Mouse (Mus musculus) layer of hippocampus, postnatal 10 days (tissue): ENCODE results near the gene Scamp3. TPM values are rescaled to one million over a fixed set of nuclear protein-coding genes. Genes with fewer than 3 reads are reported as not detected.

Experiments used
- DNase-seq, 2 experiments: peaks; one replicate each; pipeline ENCODE4 v3.0.0; 2021; ENCODE audit warnings: low spot score in 2 of 2
- microRNA-seq, 2 experiments: library from miRNA; unstranded; fragments of <30 nt; microRNA quantifications; one replicate each; pipeline ENCODE4 v1.2.0; 2021
- total RNA-seq, 2 experiments: library from RNA; stranded (reverse); gene quantifications; 2 replicates each; pipeline ENCODE4 v1.2.3; 2021

Scamp3 gene
- total RNA-seq, 2 experiments from 2014 or later: 79.4 to 79.6 TPM

DNA sequence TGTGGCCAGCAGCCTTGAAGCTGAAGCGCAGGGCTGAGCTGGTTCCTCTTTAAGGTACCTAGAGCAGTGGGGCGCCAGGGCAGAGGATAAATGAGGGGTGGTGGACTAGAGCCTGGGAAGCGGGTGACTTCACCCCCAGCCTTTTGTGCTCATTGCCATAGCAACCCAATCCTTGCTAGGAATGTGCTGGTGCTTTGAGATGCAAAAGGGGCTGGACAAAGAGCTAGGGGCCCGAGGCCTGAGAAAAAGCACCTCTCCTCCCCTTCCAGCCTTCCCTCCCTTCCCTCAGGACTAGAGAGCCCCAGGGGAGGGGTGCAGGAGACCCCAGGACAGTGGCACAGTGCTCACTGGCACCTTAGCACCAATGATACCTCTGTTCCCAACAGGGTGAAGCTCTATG, 48.6 kb downstream of the Scamp3 start:
- peak in 1 of 2 experiments; percentile 62 for DNase-seq

- no peak for DNase-seq
Measured at GRCm38 (mm10) chr3:89226361-89226760, 49.1 kb downstream of the Scamp3 start.

DNA sequence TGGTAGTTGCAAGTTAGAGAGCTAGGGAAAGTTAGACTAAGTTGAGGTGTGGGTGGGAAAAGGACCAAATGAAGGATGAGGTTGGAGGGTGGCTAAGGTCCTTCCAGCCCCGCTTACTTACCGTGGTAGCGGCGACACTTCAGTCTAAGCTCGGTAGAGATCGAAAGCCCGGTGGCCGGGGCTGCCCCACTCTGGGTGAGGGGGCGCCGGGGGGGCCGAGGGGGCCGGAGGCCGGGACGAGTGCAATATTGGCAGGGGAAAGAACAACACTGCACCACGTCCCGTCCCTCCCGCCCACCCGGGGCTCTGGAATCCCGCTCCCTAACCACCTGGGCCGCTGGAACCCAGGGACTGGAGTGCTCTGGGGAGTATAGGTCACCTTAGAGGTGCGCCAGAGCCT, 49.6 kb downstream of the Scamp3 start, which contains the start of gene Mtx1:
Gene Mtx1 (minus strand): TSS at position 189 of the 400 bp plus-strand sequence.
- DNase-seq: no peak

DNA sequence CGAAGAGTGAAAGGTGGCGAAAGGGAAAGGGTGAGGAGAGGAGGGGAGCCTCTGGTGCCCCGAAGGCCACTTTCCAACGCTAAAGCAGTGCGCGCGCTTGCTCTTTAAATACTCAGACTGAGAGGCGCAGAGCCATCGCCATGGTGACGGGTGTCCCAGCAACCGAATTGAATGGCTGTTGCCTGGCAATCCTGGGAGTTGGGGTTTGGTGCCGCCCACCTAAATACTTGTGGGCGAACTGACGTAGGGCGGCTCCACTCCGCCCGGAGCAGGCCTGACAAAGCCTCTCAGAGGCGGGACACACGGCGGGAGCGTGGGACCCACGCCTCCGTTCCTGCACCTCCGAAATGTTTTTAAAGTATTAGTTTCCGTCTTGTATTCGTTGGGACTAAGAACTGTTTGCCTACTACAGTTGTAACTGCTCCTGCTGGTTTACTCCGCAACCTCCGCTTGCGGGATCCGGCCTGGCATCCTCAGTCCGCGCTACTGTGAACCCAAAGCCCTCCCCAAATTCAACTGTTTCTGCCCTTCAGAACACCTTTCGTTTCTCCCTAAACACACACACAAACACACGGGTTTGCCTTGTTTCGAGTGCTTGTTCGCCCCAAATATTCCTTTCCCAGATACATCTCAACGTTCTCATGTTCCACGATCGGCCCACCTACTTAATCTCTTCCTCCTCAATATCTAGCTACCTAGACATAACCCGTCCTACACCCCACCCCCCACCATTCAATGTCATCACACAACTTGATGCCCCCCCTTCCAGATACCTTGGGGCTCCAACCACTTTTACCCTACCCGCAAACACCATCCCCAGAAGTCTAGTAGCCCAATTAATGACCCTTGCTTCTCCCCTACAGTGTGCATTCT, 50.3 kb downstream of the Scamp3 start:
- peak; percentile 88 to 91 for DNase-seq

DNA sequence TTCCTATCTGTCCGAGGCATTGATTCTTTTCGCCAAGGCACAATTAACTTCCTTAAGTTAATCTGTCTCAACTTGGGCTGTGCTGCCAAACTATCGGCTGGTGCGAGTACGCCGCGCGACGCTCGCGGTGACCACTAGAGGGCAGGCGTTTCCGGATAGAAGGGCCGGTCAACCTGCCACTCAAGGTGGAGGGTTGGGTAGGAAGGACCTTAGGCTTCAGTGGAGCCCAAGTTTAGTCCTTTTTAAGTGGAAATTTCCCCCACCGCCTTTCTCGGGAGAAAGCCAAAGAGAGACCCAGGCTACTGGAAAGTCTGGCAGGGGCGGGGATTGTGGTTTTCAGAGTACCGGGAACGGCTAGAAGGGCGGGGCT, 50.9 kb downstream of the Scamp3 start:
- DNase-seq: peak; percentile 90 to 91

DNA sequence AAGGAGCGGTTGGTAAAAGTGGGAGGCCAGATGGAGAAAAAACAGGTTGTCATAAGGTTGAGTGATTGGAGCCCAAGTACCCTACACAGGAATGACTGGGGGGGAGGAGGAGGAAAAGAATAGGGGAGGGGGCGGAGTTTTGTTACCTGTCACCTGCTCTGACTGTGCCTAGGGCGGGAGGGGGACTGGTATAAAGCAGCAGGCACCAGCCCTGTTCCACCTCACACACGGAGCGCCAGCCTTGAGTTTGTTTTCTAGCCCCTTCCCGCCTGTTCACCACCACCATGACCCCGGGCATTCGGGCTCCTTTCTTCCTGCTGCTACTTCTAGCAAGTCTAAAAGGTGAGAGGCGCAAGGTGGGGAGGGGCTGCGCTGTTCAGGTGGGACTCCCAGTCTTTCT, 51.6 kb downstream of the Scamp3 start, which contains the start of gene Muc1:
Gene Muc1 (plus strand): TSS at position 222 of the 400 bp plus-strand sequence.
- no peak for DNase-seq

GRCm38 (mm10) chr3:89229276-89229675, 52.0 kb downstream of the Scamp3 start:
- no peak for DNase-seq

DNA sequence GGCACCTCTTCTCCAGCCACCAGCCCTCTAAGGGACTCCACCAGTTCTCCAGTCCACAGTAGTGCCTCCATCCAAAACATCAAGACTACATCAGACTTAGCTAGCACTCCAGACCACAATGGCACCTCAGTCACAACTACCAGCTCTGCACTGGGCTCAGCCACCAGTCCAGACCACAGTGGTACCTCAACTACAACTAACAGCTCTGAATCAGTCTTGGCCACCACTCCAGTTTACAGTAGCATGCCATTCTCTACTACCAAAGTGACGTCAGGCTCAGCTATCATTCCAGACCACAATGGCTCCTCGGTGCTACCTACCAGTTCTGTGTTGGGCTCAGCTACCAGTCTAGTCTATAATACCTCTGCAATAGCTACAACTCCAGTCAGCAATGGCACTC, 53.3 kb downstream of the Scamp3 start:
- no peak for DNase-seq

DNA sequence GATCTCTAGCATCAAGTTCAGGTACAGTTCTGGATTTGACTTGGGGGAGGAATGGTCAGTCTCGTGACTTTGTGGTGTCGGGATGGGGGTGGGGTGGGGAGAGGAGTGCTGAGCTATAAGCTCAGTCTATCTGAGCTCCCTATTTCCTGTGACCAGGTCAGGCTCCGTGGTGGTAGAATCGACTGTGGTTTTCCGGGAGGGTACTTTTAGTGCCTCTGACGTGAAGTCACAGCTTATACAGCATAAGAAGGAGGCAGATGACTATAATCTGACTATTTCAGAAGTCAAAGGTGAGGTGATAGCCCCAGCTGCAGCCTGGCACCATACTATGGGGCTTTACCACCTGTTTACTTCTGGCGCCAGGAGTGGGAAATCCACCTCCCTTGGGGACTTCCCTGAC, 54.1 kb downstream of the Scamp3 start:
- DNase-seq: no peak

GRCm38 (mm10) chr3:89231772-89232275, 54.6 kb downstream of the Scamp3 start:
- DNase-seq: no peak

Small RNA genes lying within 50 kb of the gene (microRNA-seq; reads per million reads assigned to microRNA genes)
- gene Mir92b: 6,307 to 8,460 reads per million in 2 experiments

Other genes starting within 250 kb of the Scamp3 start
- gene Ash1l, start 226.9 kb upstream of the Scamp3 start, total RNA-seq: 10 to 100 TPM; 61.2 to 61.5 TPM
- gene Dap3, start 226.3 kb upstream of the Scamp3 start, total RNA-seq: 100 to 1,000 TPM in 1 of 2 experiments, 10 to 100 TPM in 1; 100.0 to 115 TPM
- 100 to 1,000 TPM; 164 to 173 TPM for gene Rusc1, start 84.2 kb upstream of the Scamp3 start, total RNA-seq
- gene Gm43738, start 76.4 kb upstream of the Scamp3 start, total RNA-seq: under 1 TPM in 1 of 2 experiments, not detected in 1; 0.18 TPM
- 100 to 1,000 TPM; 159 to 162 TPM for gene Fdps, start 75.5 kb upstream of the Scamp3 start, total RNA-seq
- gene Pklr, start 41.3 kb upstream of the Scamp3 start, total RNA-seq: under 1 TPM; 0.22 to 0.48 TPM
- gene Hcn3, start 17.3 kb upstream of the Scamp3 start, total RNA-seq: 10 to 100 TPM; 30.9 to 35.1 TPM
- 10 to 100 TPM; 52.0 to 55.9 TPM for gene Clk2, start 12.7 kb upstream of the Scamp3 start, total RNA-seq
- 10 to 100 TPM; 65.8 to 69.5 TPM for gene Fam189b, start 5.7 kb downstream of the Scamp3 start, total RNA-seq
- 10 to 100 TPM; 57.9 to 58.7 TPM for gene Gba, start 25.5 kb downstream of the Scamp3 start, total RNA-seq
- gene Thbs3, start 37.7 kb downstream of the Scamp3 start, total RNA-seq: 10 to 100 TPM; 45.2 to 48.4 TPM
- 100 to 1,000 TPM in 1 of 2 experiments, 10 to 100 TPM in 1; 92.8 to 109 TPM for gene Mtx1, start 49.6 kb downstream of the Scamp3 start, total RNA-seq
- gene Muc1, start 51.6 kb downstream of the Scamp3 start, total RNA-seq: under 1 TPM; 0.66 to 0.89 TPM
- 10 to 100 TPM; 72.8 to 95.1 TPM for gene Krtcap2, start 68.5 kb downstream of the Scamp3 start, total RNA-seq
- 100 to 1,000 TPM; 101 to 112 TPM for gene Trim46, start 68.8 kb downstream of the Scamp3 start, total RNA-seq
- 10 to 100 TPM; 53.3 to 66.3 TPM for gene Dpm3, start 81.9 kb downstream of the Scamp3 start, total RNA-seq
- gene Slc50a1, start 93.1 kb downstream of the Scamp3 start, total RNA-seq: 10 to 100 TPM; 27.6 to 29.8 TPM
- gene Efna1, start 103.7 kb downstream of the Scamp3 start, total RNA-seq: 1 to 10 TPM; 6.4 to 7.2 TPM
- gene Efna3, start 145.5 kb downstream of the Scamp3 start, total RNA-seq: 10 to 100 TPM; 59.9 to 63.1 TPM
- gene Efna4, start 160.6 kb downstream of the Scamp3 start, total RNA-seq: 1 to 10 TPM; 2.7 to 3.4 TPM
- 100 to 1,000 TPM; 102 to 105 TPM for gene Adam15, start 172.5 kb downstream of the Scamp3 start, total RNA-seq
- gene Dcst2, start 184.5 kb downstream of the Scamp3 start, total RNA-seq: under 1 TPM; 0.51 to 0.71 TPM
- gene Dcst1, start 187.8 kb downstream of the Scamp3 start, total RNA-seq: under 1 TPM in 1 of 2 experiments, not detected in 1; 0.59 TPM
- gene Zbtb7b, start 217.3 kb downstream of the Scamp3 start, total RNA-seq: 1 to 10 TPM; 6.6 to 8.7 TPM
- 1 to 10 TPM in 1 of 2 experiments, not detected in 1; 3.5 TPM for gene Lenep, start 225.3 kb downstream of the Scamp3 start, total RNA-seq
- gene Flad1, start 234.4 kb downstream of the Scamp3 start, total RNA-seq: 10 to 100 TPM; 28.8 to 33.6 TPM
- 10 to 100 TPM in 1 of 2 experiments, 1 to 10 TPM in 1; 9.8 to 10.9 TPM for gene Cks1b, start 240.9 kb downstream of the Scamp3 start, total RNA-seq
- 10 to 100 TPM; 14.7 to 15.1 TPM for gene Shc1, start 241.0 kb downstream of the Scamp3 start, total RNA-seq